Mouse (Mus musculus): ENCODE measurements at regions not wholly inside any gene's neighbourhood (a gene's known extent, or its start where the extent isn't known, plus 50 kb on each side); places are given as distances from the start of the nearest gene placed in this dataset.

- no peak for ATAC-seq (replicated peaks; ENCODE audit: poor library complexity, severe bottlenecking)
These were observed 575.1 kb upstream of the Itga1 start for GRCm38 (mm10) chr13:115676836-115677235.

DNA sequence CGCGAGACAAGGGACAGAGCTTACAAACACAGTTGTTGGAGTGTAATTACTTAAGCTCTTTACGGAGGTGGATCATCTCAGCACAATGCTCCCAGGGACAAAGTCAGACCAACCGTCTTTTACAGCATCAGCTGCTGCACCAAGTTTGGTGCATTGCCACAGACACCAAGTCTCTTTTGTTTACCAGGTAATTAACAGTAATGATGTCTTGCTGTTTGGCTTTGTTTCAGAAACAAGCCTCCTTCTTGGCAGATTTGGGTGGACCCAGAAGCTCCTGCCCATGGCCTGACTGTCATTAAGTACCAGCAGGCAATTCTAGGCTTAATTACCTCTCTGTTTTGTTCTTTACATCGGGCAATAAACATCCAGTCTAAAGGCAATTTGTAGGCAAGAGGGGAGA, 572.0 kb upstream of the Itga1 start:
- ATAC-seq (replicated peaks; ENCODE audit: poor library complexity, severe bottlenecking), result no peak

GRCm38 (mm10) chr13:115671685-115672084, 569.9 kb upstream of the Itga1 start:
- no peak for ATAC-seq (replicated peaks; ENCODE audit: poor library complexity, severe bottlenecking)

DNA sequence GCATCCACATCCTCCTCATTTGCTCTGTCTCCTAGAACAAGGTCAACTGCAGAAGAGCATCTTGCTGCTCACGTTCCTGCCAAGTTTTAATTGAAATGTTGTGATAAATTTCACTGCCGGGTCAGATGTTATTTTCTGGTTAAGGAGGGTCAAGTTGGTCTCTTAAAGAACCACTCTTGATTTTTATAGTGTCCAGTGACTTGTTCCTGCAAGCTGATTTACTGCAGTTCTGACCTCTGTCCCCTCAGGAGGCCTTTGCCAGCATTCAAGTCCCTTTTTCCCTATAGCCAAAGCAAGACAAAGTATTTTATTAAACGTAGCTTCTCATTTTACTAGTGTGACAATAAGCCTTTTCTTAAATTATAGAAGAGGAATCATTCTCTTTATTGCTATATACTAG, 567.8 kb upstream of the Itga1 start:
- no peak for ATAC-seq (replicated peaks; ENCODE audit: poor library complexity, severe bottlenecking)

- ATAC-seq (replicated peaks; ENCODE audit: poor library complexity, severe bottlenecking), result no peak
These were observed 553.4 kb upstream of the Itga1 start for GRCm38 (mm10) chr13:115655134-115655533.

DNA sequence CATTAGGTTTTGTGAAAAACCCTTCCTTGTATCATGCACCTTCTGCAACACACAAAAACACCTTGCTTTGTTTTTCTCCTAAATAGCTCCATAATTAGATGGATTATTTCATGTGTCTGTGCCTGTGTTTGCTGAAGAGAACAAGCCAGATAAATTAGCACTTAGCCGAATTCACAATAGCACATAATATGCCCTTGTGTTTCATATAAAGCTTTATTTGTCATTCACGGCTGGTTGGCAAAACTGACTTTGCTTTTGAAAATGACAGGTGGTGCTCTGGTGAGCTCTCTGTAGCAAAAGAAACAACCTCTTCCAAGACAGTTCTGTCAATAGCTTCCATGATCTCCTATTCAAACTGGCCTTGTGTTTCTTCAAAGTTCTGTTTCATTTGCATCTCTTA, 551.2 kb upstream of the Itga1 start:
- no peak for ATAC-seq (replicated peaks; ENCODE audit: poor library complexity, severe bottlenecking)

GRCm38 (mm10) chr13:115652352-115652751, 550.6 kb upstream of the Itga1 start:
- ATAC-seq (replicated peaks; ENCODE audit: poor library complexity, severe bottlenecking), result no peak

DNA sequence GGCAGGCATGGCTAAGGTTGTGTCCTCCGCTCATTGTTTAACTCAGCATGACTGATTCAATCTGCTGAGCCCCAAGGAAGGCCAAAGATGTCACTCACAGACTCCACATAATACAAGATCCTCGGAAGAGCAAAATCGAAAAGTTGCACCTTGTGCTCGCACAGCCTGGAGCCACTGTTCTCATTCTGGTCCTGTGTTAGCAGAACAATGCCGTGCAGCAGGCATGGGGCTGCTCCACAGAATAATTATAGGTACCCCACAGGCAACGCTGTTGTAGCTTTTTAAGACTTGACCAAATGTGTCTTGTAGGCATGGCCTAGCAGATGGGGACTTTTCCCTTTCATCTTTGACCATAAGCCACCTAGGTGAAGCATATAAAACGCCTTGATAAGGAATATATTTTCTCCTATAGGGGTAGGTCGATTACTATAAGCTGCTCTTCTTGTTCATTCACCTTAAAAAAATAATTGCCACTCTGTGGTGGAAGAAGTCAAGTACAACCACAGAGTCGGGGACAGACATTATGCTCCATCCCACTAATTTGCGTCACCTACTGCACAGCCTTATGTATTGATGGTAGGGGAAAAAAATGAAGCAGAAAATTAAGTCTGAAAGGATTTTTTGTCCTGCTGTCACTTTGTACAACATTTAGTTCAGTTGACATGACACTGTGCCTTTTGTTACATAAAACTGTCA, 529.8 kb upstream of the Itga1 start:
- no peak for ATAC-seq (replicated peaks; ENCODE audit: poor library complexity, severe bottlenecking)

DNA sequence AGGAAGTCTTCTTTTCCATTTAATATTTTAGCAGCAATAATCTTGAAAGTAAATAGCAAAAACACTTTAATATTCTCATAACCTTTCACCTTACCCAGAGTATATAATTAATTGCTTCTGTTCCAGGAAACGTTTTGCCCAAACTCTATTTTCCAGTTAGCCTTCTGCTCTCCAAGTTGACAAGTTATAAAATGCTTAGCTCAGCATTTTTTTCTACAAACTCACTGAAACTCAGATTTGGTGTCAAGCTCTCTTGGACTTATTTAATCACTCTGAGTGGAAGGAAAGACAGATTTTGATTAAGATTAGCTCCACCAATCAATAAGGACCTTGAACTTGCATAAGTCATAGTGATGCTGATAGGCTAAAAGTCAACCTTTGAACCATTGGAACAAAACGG, 528.8 kb upstream of the Itga1 start:
- ATAC-seq (replicated peaks; ENCODE audit: poor library complexity, severe bottlenecking), result no peak

- ATAC-seq (replicated peaks; ENCODE audit: poor library complexity, severe bottlenecking), result no peak
These were observed 511.4 kb upstream of the Itga1 start for GRCm38 (mm10) chr13:115613174-115613573.

- ATAC-seq (replicated peaks; ENCODE audit: poor library complexity, severe bottlenecking), result no peak
These were observed 504.7 kb upstream of the Itga1 start for GRCm38 (mm10) chr13:115606441-115606840.

DNA sequence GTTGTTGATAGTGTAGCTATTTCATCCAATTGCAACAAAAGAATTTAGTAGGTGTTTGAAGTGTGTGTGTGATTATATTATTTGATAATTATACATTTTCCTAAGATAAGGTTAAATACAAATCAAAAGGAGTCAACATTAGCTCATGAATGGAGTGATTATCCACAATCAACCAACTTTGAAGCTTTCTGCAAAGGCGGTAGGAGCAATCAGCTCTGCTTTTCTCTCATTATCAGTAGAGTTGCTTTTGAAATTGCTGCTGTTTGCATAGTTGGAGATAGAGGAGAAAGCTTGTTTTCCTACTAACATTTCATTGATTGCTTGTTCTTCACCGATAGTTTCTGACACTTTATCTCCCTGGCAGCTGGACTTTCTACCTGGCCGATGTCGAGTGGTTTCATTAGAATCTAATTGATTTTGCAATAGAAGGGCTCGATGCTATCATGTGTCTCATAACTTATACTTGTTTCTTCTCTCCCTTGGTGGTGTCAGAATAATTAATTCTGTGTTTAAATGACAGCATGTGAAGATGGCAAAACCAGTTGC, 493.4 kb upstream of the Itga1 start:
- no peak for ATAC-seq (replicated peaks; ENCODE audit: poor library complexity, severe bottlenecking)

DNA sequence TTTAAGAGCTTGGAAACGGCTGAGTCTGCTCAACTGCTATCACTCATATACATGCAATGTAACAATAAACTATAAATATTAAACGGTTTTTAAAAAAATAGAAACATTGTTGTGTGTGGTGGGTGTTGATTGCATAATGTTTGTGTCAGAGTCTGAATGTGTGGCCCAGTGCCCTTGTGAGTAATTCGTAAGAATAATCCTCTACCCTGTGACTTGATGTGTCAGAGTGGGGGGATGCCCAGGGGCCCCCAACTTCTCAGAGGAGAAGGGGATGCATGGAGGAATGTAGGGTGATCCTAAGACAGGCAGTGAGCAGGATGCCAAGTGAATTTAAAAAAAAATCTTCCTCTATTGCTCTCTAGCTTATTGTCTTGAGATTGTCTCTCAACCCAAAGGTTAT, 474.2 kb upstream of the Itga1 start:
- ATAC-seq (replicated peaks; ENCODE audit: poor library complexity, severe bottlenecking), result no peak

DNA sequence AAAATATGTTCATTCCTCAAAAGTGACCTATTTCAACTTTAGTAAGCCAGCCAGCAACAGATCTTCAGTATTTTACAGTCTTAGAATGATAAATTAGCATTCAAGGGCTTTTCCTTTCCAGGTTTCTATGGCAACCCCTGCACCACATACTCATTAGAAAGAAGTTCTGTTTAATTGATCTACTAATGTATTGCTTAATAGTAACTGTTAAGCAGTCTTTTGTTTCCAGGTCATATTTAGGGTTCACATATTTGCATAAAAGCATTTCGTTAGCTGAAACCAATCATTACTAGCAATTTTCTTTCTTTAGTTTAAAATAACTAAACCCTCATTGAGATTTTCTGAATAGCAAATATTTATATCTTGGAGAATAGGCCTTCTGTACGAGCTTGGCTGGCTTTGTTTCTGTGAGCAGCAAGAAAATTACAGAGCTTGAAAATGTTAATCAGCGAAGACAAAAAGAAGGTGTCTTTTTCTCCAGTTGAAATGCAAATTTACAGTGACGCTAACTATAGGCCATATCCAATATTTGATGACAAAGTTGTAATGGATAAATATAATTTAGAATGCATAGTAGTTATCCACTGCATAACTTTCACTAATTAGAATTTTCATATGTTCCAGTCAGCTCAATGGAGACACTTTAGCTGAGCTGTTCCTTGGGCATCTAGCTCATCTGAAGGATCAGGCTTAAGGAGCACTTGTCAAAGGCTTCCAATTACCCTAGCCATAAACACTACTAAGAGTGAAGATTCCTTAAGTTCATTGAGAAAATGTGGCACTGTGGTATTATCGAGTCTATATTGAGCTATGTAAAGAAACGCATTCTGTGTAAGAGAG, 473.5 kb upstream of the Itga1 start:
- ATAC-seq (replicated peaks; ENCODE audit: poor library complexity, severe bottlenecking), result no peak

DNA sequence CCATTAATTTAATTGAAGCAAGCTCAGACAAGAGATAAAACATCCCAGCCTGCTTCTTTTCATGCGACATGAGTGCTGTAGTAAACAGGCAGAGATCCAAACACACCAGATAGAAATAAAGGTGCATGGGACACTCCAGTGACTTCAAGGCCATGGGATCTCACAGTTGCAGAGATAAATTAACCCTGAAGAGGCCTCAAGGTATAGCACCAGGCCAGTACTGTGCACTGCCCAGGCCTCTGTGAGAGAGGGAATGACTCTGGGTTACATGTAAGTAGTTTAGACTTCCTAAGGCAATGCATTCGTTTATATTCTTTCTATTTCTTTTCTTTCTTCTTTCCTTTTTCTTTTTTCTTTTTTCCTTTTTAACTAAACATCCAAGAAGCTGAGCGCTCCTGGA, 439.4 kb upstream of the Itga1 start:
- no peak for ATAC-seq (replicated peaks; ENCODE audit: poor library complexity, severe bottlenecking)

- ATAC-seq (replicated peaks; ENCODE audit: poor library complexity, severe bottlenecking), result no peak
These were observed 434.1 kb upstream of the Itga1 start for GRCm38 (mm10) chr13:115535900-115536299.

DNA sequence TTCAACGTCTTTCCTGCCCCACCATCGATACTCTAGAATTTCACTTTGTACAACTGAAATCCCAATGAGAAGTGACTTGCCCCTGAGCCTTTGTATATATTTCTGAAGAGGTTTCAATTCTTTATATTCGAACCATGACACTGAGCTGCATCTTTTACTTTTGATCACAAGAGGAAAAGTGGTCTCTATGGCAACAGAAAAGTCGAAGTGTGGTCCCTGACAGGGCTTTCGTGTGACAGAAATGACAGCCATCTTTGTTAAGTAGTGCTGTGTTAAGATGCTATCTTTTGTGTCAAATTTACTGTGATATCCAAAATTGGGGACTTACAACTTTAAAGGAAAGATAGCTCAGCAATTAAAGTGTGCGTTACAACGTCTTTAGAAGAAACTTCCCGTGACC, 412.1 kb upstream of the Itga1 start:
- ATAC-seq (replicated peaks; ENCODE audit: poor library complexity, severe bottlenecking), result no peak

GRCm38 (mm10) chr13:115512214-115512613, 410.4 kb upstream of the Itga1 start:
- no peak for ATAC-seq (replicated peaks; ENCODE audit: poor library complexity, severe bottlenecking)

DNA sequence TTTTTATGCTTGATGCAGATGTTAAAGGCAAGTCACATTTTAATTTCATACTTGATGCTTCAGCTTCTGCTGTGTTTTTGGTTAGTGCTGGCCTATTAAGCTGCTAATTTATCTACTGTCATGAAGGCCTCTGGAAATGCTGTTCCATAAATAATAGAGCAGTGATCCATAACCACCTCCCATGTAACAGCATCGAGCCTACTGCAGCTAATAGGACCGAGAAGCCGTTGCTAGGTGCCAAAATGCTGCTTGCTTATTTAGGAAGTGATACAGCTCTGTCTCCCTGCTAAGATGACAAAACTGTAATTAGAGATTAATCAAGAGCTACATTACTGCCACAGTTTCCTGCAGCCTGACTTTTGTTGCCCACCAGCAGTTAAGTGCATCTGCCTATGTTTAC, 406.9 kb upstream of the Itga1 start:
- ATAC-seq (replicated peaks; ENCODE audit: poor library complexity, severe bottlenecking), result no peak

GRCm38 (mm10) chr13:115494399-115494798, 392.6 kb upstream of the Itga1 start:
- ATAC-seq (replicated peaks; ENCODE audit: poor library complexity, severe bottlenecking), result no peak

DNA sequence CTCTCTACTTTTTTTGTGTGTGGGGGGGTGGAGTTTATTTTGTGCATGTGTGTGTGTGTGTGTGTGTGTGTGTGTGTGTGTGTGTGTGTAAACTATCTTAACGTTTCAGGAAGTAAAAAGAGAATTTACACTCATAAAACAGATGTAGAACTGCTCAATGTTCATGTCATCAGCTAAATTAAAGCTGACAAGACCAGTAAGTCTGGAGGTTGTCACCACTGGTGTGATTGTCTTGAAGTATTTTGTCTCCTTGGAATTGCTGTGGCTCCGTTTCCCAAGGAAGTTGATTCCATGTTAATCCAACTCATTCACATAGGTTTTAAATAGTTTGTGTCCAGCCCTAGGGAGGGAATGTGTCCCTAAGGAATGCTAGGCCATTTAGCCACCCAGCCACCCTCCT, 374.1 kb upstream of the Itga1 start:
- no peak for ATAC-seq (replicated peaks; ENCODE audit: poor library complexity, severe bottlenecking)

DNA sequence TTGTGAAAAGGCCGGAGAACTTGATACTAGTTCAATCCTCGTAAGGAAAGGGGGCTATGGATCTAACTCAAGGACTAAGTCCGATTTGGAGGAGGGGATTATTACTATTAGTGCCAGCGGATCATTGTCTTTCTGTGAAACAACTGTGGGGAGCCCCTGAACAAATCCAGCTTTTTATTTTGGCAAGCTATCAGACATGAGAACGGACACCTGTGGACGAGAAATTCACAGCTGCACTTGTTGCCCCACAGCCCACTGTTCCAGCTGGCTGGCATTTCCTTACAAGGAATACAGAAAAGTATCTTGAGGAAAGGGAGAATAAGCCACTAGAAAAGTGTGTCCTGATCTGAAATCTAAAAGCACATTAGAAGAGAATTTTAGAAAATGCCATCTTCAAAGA, 363.9 kb upstream of the Itga1 start:
- ATAC-seq (replicated peaks; ENCODE audit: poor library complexity, severe bottlenecking), result no peak

Measured in granulocyte monocyte progenitor cell, adult 5-6 weeks (primary cell).